Mouse (Mus musculus) limb, embryonic 12.5 days (tissue): ENCODE results near the gene Bard1. TPM values are rescaled to one million over a fixed set of nuclear protein-coding genes. Genes with fewer than 3 reads are reported as not detected.

ENCODE experiments used
- ATAC-seq: fragments of 200-750 bp; cut with Nextera tagmentation; 2 replicates; pipeline ENCODE4 v1.8.0; 2017; ENCODE audit warnings: low read depth, moderate TSS enrichment; ENCODE audit not compliant: insufficient number of reproducible peaks, insufficient read depth, low FRiP score, low TSS enrichment
- H3K27ac ChIP-seq: fragments of 300-500 bp; sonication (generic); 2 replicates; pipeline ENCODE4 v1.5.1; 2016; ENCODE audit warnings: mild to moderate bottlenecking, moderate library complexity
- H3K27me3 ChIP-seq: fragments of 300-500 bp; sonication (generic); 2 replicates; pipeline ENCODE4 v1.6.1; 2016; ENCODE audit warnings: mild to moderate bottlenecking, moderate library complexity
- H3K36me3 ChIP-seq: fragments of 300-500 bp; sonication (generic); 2 replicates; pipeline ENCODE4 v1.6.1; 2016; ENCODE audit warnings: mild to moderate bottlenecking, moderate library complexity
- H3K4me1 ChIP-seq: fragments of 300-500 bp; sonication (generic); replicated peaks from 2 replicates; pipeline ENCODE4 v1.6.1; 2016
- H3K4me2 ChIP-seq: fragments of 300-500 bp; sonication (generic); 2 replicates; pipeline ENCODE4 v1.6.1; 2016; ENCODE audit warnings: mild to moderate bottlenecking, moderate library complexity
- H3K4me3 ChIP-seq: fragments of 300-500 bp; sonication (generic); replicated peaks from 2 replicates; pipeline ENCODE4 v1.5.1; 2016; ENCODE audit warnings: mild to moderate bottlenecking
- H3K9ac ChIP-seq: fragments of 300-500 bp; sonication (generic); replicated peaks from 2 replicates; pipeline ENCODE4 v1.6.1; 2016; ENCODE audit warnings: mild to moderate bottlenecking, moderate library complexity
- H3K9me3 ChIP-seq: fragments of 300-500 bp; sonication (generic); 2 replicates; pipeline ENCODE4 v1.6.1; 2016; ENCODE audit warnings: mild to moderate bottlenecking, moderate library complexity
- WGBS: fragments of 180-500 bp; shearing (Covaris S2); methylation state at CpG from one replicate; pipeline ENCODE4 v1.1.7; 2016; 5-methylcytosine and 5-hydroxymethylcytosine counted together
- polyA plus RNA-seq: library from polyadenylated mRNA; unstranded; fragments of >200 nt; fragmentation: Nextera tagmentation; extraction: Ambion mirVana; gene quantifications from 2 replicates; pipeline ENCODE4 v1.2.1, GENCODE M21; 2016

The Bard1 gene
- polyA plus RNA-seq, 1 experiment from 2014 or later, result 3.4 TPM

GRCm38 (mm10) chr1:70996766-70997165 is 106.2 kb downstream of the Bard1 start:
- Histone ChIP-seq H3K27ac (no peak overlapping the region), H3K4me2 (no peak overlapping the region), H3K36me3 (no peaks in the 10 kb centered on the region), H3K4me3 (no peak overlapping the region), H3K9me3 (no peaks in the 10 kb centered on the region), H3K9ac (no peak overlapping the region), H3K4me1 (no peaks in the 10 kb centered on the region), H3K27me3 (no peaks in the 10 kb centered on the region)
- no peak for ATAC-seq
- WGBS, result 85% methylated on average over 3 of the region's 3 CpGs
